Mouse (Mus musculus): ENCODE data around the gene Arhgap35. TPM values are rescaled to one million over a fixed set of nuclear protein-coding genes. Genes with fewer than 3 reads are reported as not detected.

Gene Arhgap35
- total RNA-seq, 1 experiment from 2014 or later = 10.9 TPM

DNA sequence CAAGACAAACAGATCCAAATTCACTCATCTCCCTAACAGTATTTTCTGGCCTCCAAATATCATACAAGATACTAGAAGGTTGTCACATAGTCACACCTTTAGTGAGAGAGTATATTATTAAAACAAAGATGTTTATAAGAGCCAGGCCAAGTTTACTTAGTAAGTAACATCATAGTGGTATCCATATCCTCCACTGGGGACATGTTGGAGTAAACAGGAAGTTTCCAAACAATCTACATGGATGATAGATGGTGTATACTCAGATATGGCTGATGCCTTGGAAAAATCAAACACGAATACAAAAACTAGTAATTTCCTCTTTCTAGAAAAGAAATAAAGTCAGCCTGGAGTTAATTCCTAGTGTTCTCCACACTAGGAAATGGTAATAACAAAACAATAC lies 65.5 kb downstream of the Arhgap35 start:
- no peak for ATAC-seq (ENCODE audit: extremely low read depth, insufficient number of reproducible peaks, low FRiP score, poor library complexity, severe bottlenecking)

DNA sequence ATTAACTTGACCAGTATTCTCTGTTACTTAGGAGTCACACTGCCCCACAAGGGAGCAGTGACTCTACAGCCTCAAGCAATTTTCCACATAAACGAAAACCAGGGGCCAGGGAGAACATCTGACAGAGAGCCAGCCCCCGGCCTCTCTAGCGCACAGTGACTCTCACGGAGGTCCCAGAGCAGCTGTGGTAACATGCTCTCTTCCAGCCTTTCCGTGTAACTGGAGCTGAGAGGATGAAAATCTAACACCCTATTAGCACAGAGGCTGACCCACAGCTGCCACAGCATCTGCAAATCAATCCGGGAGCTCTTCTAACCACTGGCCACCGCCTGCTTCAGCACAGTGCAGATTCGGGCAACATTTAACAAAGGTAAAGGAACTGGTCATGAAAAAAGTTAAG lies 70.0 kb downstream of the Arhgap35 start:
- no peak for ATAC-seq (ENCODE audit: extremely low read depth, insufficient number of reproducible peaks, low FRiP score, poor library complexity, severe bottlenecking)

DNA sequence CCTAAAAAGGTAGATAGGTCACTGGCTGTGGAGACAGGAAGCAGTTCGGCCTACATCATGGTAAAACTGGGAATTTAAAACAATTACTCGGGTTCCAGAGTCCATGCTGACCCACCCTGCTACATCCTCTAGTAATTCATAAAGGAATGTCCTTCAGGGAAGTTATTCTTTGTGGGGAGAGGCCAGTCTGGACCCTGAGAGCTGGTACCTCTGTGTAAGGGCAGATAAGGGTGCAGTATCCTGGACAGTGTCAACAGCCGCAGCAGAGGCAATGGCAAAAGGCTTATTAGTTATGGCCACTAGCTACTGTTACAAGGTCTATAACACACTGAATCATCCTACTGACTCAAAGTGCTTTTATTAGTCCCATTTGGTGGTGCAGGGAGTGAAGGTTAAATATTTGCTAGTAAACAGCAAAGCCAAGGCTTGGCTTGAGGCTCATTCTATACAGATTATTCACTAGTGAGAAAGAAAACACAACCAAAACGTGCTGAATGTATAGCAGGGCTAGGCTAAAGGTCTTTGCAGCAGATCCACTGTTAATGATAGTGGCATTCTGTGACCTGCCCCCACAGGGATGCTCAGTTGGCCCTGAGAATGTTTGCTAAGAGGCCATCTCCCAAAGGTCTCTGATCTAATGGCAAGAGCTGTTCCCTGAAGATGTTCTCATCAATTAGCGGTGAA lies 77.4 kb downstream of the Arhgap35 start:
- no peak for ATAC-seq (ENCODE audit: extremely low read depth, insufficient number of reproducible peaks, low FRiP score, poor library complexity, severe bottlenecking)

DNA sequence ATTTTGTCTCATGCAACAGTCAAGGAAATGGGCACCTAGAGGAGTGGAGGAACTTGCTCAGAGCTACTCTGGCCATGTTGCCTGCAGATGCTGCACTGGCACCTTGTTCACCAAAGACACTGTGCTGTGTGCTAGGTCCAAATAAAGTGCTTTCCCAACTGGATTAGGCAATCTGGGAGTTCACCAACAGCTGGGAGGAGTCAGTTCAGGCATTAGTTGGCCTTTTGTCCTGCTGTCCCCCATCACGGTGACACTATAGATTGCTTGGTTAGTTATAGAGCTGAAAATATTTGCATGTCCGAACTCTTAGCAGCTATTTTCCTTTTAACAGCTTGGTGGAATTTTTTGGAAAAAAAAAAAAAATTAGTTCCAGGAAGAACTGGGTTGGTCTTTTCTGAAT lies 88.8 kb downstream of the Arhgap35 start:
- ATAC-seq (ENCODE audit: extremely low read depth, insufficient number of reproducible peaks, low FRiP score, poor library complexity, severe bottlenecking) = no peak

DNA sequence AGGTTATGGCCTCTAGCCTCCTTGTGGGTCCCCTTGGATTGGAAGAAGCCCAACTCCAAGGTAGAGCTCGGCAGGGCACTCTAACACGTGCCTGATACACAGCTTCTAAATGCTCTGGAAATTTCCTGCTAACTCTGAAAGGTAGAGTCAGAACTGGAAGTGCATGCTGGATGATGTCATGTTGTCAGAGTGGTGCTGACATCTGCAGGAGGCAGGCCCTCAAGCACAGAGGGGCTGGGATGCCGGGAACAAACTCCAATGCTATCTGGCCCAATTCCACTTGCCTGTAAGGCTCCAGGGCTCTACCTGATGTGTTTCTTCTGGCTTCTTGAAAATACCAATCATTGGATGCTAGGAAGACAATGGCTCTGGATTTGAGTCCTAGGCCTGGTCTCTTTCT lies 89.3 kb downstream of the Arhgap35 start:
- no peak for ATAC-seq (ENCODE audit: extremely low read depth, insufficient number of reproducible peaks, low FRiP score, poor library complexity, severe bottlenecking)

DNA sequence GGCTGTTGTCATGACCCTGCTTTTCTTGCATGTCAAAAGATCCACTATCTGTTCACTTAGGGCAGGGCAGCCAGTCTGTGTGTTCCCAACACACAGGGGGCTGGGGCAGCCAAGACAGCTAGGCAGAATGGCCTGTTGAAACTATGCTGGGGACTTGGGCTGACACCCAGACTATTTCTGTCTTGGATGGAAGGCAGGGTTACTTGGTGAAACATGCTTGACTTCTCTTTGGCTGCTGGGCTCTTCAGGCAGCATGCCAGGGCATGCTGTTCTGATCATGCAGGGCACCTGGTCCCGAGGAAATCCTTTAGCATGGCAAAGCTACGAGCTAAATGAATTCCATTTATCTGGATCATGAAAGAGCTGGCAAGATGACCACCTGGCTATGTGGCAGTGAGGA lies 90.5 kb downstream of the Arhgap35 start:
- ATAC-seq (ENCODE audit: extremely low read depth, insufficient number of reproducible peaks, low FRiP score, poor library complexity, severe bottlenecking) = no peak

DNA sequence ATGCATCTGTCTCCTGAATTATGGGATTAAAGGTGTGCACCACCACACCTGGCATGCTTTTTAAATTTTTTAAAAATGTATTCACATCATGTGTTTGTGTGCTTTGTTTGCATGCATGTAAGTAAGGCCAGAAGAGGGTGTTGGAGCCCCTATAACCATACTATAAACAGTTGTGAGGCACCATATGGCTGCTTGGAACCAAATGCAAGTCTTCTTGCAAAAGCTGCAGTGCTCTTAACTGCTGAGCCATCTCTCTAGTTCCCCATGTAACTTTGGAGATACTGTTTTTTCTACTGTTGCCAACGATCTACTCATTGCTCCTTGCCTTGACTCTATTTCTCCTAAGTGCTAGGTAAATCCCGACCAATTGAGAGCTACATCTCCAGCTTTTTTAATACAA lies 95.5 kb downstream of the Arhgap35 start:
- ATAC-seq (ENCODE audit: extremely low read depth, insufficient number of reproducible peaks, low FRiP score, poor library complexity, severe bottlenecking) = no peak

DNA sequence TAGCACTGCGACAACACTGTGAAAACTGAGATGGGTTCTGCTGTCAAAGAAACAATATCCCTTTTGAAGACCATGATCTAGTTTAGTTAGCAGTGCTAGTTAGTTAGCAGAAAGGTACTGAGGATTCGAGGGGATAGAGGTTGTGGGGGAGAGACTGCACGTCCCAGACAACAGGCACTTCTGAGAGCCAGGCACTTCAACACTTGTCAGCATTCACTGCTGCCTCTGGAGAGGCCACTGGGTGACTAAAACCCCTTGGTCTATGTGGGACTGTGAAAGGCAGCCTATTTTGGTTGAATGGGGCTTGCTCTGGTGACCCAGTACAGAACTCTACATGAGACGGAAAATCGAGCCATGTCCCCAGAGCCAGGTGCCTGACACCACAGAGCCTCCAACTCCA lies 97.6 kb downstream of the Arhgap35 start:
- ATAC-seq (ENCODE audit: extremely low read depth, insufficient number of reproducible peaks, low FRiP score, poor library complexity, severe bottlenecking) = no peak

DNA sequence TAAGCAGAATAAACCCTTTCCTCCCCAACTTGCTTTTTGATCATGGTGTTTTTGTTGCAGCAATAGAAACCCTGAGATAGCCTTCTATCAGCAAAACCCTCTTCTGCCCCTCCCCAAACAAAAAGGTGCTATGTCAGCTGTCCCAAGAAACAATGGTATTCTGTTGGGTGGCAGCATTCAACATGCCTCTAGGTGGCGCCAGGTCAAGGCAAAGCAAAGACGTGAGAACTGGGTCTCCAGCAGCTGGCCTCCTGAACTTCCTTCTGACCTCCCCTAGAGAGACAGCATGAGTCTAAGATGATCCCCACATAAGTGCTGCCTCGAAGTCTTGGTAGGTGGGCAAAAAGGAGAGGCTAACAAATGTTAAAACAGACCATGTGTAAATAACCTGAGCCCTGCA lies 107.5 kb downstream of the Arhgap35 start:
- peak; percentile 70; the same call in 1 of the 2 replicates for ATAC-seq (ENCODE audit: extremely low read depth, insufficient number of reproducible peaks, low FRiP score, poor library complexity, severe bottlenecking)

DNA sequence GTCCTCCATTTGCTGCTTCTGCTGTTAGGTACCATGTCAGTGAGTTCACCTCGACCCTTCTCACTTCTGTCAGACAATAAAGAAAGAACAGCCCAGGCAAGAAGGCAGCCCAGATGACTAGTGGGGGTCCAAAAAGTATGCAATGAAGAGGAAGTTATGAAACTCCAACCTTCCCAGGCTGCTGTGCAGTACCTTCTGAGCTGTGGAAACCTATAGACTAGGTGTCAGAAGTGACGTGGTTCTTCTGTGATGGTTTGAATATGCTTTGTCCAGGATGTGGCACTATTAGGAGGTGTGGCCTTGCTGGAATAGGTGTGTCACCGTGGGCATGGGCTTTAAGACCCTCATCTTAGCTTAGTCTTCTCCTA lies 109.6 kb downstream of the Arhgap35 start:
- ATAC-seq (ENCODE audit: extremely low read depth, insufficient number of reproducible peaks, low FRiP score, poor library complexity, severe bottlenecking) = no peak

DNA sequence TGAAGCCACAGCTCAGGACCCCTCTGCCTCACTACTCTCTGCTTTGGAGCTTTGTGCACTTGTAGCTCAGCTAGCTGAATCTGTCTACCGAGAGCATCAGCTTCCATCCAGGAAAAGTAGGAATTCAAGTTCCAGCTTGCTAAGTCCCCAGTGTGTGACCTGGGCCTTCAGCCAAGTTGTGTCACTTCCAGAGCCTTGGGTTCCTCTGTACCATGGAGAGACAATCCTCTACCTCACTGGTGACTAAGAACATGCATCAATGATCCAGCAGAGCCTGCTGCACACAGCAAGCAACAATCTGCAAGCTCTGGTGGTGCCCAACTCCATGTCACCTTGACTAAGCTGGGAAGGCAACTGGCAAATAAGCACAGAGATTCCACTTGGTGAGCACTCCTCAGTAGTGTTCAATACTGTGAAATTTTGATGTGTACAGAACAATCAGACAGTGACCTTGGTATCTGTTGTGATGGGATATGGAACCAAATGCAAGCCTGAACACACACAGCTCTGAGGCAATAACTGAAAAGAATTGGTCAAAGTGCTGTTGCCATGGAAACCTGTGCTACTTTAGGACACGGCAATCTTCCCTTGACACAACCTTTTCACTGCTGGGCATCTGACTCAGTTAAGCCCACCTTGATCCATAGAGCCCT lies 110.1 kb downstream of the Arhgap35 start:
- no peak for ATAC-seq (ENCODE audit: extremely low read depth, insufficient number of reproducible peaks, low FRiP score, poor library complexity, severe bottlenecking)

DNA sequence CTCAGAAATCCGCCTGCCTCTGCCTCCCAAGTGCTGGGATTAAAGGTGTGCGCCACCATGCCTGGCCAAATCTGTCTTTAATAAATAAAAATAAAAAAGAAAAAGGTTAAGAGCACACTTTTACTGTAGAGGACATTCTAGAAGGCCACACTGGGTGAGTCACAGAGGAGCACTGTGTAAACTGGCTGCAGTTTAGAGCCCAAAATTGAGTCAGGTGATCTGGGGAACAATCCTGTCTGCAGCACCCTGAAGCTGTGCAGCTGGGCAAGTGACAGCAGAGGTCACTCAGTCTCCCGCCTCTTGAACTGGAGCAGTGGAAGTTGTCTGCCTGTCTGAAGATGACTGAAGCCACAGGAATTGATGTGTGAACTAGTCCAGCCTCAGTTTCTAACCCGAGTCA lies 113.2 kb downstream of the Arhgap35 start:
- ATAC-seq (ENCODE audit: extremely low read depth, insufficient number of reproducible peaks, low FRiP score, poor library complexity, severe bottlenecking) = no peak

DNA sequence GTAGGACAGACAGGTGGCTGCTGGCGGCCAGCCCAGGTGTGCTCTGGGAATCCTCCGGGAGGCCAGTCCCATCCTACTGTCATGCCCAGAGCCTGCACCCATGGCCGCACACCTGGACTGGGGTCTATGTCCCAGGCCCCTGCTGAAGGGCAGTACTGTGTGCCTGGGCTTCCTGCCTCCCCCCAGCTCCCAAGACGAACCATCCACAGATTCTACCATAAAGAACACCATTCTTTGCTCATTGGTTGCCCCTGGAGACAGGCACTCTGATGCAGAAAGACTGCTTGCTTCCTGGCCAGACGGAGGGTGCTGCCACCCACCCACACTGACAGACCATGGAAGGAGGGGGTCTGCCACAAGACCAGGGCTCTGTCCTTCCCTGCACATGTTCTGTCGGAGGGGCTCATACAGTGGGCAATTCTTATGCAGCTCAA lies 115.1 kb downstream of the Arhgap35 start:
- ATAC-seq (ENCODE audit: extremely low read depth, insufficient number of reproducible peaks, low FRiP score, poor library complexity, severe bottlenecking) = no peak

DNA sequence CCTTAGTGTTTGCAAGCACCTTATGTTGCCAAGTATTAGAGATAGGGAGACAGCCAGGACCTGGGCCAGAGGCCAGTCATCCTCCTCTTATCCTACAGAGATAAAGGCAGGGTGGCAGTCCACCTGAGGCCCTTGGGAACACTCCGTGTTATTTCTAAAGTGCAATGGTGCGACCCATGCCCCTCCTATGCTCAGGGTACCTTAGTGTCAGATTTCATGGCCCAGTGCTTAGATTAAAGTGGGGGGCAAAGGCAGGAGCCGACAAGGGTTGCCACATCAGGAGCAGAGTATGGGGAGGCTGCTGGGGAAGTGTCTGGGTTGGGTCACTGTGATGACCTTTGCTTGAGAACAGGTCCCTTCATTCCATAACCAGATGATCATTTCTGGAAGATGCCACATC lies 118.5 kb downstream of the Arhgap35 start:
- ATAC-seq (ENCODE audit: extremely low read depth, insufficient number of reproducible peaks, low FRiP score, poor library complexity, severe bottlenecking) = no peak

DNA sequence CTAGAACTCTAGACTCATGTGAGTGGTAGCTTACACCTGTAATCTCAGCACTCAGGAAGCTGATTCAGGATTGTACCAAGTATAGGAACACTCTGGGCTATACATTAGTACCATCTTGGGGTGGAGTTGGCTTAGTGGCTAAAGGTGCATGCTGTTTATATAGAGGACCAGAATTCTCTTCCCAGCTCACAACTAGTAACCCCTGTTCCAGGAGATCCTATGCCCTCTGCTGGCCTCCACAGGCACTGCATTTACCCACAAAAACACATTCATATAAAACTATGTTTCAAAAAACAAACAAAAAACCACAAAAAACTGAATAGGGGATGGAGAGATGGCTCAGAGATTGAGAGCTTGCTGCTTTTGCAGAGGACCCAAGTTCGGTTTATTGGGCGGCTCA lies 121.4 kb downstream of the Arhgap35 start:
- no peak for ATAC-seq (ENCODE audit: extremely low read depth, insufficient number of reproducible peaks, low FRiP score, poor library complexity, severe bottlenecking)

DNA sequence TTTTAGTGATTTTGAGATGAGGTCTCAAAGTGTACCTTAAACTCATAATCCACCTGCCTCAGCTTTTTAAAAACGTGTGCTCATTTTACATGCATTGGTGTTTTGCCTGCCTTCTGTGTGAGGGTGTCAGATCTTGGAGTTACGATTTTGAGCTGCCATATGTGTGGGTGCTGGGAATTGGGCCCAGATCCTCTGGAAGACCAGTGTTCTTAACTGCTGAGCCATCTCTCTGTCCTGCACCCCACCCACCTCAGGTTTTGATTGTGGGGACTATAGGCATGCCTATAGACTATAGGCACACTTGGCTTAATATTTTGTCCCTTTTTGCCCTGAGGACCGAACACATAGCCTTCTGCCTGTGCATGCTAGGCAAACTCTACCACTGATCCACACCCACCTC lies 122.6 kb downstream of the Arhgap35 start:
- ATAC-seq (ENCODE audit: extremely low read depth, insufficient number of reproducible peaks, low FRiP score, poor library complexity, severe bottlenecking) = no peak

DNA sequence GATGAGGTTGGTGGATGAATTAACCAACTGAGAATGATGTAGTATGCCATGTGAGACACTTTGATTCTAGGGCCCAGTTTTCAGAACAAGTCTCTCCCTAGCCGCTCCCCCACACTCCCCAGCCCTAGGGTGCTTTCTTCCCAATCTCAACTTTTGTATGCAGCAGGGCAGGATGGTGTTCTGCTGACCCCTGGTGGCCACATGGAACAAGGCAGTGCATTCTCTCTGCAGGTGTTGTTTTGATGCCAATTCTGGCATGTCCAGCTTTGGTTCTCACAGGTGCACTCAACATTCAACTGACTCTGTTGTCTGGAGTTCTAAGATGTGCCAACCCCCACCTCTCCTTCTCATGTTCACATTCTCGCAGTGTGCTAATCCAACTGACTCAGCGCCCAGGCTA lies 123.0 kb downstream of the Arhgap35 start:
- peak; percentile 52 for ATAC-seq (ENCODE audit: extremely low read depth, insufficient number of reproducible peaks, low FRiP score, poor library complexity, severe bottlenecking)

DNA sequence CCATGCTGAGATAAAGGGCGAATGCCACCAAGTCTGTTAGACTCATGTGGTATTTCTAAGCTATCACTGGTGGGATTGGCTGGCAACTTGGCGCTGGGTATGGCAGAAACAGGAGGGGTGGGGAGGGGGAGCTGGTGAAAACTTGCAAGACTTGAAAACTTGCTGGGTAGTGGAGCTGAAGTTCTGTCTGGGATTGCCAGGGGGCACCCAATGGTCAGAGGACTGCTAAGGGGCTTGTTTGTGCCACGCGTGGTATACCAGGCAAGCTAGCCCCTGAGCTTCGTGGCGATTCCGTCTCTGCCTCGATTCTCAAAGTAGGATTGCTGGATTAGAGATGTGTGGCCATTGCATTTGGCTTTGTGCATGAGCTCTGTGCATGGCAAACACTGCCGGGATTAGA lies 124.8 kb downstream of the Arhgap35 start:
- ATAC-seq (ENCODE audit: extremely low read depth, insufficient number of reproducible peaks, low FRiP score, poor library complexity, severe bottlenecking) = no peak

DNA sequence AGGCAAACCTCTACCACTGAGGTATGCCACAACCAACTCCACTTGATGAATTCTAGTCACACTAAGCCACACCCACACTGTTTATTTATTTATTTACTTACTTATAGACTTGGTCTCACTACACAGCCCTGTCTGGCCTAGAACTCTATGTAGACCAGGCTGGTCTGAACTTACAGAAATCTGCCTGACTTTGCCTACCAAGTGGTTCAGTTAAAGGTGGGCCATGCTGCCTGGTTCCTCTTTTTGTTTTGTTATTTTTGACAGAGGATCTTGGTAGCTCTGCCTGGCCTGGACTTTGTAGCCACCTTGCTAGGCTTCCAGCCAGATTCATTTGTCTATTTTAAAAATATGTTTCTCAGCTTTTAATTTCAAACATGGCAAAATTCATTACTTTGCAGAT lies 126.0 kb downstream of the Arhgap35 start:
- ATAC-seq (ENCODE audit: extremely low read depth, insufficient number of reproducible peaks, low FRiP score, poor library complexity, severe bottlenecking) = no peak

DNA sequence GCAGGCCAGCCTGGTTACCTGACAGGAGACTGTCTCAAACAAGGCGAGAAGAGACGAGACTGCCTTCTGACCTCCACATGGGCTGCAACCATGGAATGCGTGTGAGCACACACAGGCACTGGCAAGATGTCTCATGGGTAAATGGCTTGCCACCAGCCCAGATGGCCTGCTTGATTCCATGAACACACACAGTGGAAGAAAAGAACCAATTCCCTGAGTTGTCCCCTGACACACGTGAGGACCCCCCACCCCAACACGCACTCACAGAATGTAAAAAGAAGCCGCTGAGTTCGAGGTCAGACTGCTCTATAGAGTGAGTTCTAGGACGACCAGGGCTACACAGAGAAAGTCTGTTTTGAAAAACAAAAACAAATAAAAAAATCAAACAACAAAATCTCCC lies 137.2 kb downstream of the Arhgap35 start, which contains the start of gene Npas1:
Npas1 (minus strand) TSS at position 101 of the 400 bp plus-strand sequence.
- ATAC-seq (ENCODE audit: extremely low read depth, insufficient number of reproducible peaks, low FRiP score, poor library complexity, severe bottlenecking) = no peak

DNA sequence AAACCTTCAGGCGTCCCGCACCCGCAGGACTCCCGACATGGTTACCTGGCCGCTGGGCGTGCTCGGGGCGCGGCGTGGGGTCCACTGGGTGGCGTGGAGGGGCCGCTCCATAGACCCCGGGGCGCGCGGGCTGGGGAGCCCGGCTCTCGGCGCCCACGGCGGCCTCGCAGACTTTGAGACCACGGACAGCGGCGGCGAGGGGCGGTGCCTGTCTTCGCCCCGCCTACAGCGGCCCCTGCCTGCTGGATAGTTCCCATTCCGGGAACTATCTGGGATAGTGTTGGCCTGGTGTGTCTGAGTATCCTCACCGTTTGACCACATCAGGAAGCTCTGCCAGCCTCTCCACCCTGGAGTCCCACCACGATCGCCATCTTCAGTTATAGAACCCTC lies 138.2 kb downstream of the Arhgap35 start:
- ATAC-seq (ENCODE audit: extremely low read depth, insufficient number of reproducible peaks, low FRiP score, poor library complexity, severe bottlenecking) = no peak
